Mouse (Mus musculus): ENCODE measurements at regions not wholly inside any gene's neighbourhood (a gene's known extent, or its start where the extent isn't known, plus 50 kb on each side); places are given as distances from the start of the nearest gene placed in this dataset.

GRCm38 (mm10) chr3:149333607-149334006 lies 343.3 kb upstream of the Adgrl2 start:
- TF ChIP-seq CTCF (conservative IDR thresholded peaks at IDR 0.05; ENCODE audit: low read length): no peak
- TF ChIP-seq NANOG (IDR thresholded peaks at IDR 0.05; ENCODE audit: borderline replicate concordance, low read length): no peak
